Mouse (Mus musculus): ENCODE data around the gene Avpi1. TPM values are rescaled to one million over a fixed set of nuclear protein-coding genes. Genes with fewer than 3 reads are reported as not detected.
A peak's percentile ranks its signal among the peaks of the same experiment; 100 is the strongest.

The Avpi1 gene
- polyA plus RNA-seq, 1 experiment from 2014 or later, result 46.9 TPM

DNA sequence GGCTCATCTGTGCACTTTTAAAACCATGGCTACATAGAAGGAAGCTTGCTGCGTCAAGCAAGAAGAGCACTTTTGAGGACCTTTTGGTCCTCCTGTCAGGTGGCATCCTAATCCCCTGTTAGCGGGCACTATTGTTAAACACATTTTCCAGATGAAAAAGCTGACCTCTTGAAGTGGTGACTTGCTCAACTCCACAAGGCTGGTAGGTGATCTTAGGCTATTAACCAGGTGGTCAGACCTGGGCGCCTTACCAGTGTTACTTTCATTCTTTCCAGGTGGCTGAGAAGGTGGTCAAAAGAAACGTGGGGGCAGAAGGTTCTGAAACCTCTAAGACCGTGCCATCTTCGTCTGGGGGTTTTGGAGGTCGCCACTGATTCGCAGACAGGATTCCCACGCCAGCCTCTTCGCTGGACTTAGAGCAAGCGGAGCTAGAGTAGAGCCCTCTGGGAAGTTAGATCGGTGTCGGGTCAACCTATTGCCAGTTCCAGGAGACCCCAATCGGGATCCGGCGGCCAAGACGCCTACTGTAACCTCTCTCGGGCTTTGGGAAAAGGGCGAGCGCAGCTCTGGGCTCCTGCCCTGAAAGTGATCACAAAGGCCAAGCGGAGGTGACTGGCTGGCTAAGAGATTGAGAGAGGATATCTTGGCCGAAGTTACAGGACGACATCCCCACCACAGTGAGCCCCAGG, 663 bp downstream of the Avpi1 start:
- no peak for ATAC-seq (ENCODE audit: insufficient number of reproducible peaks, insufficient read depth, low FRiP score, low read depth)
- 7% methylated on average over 23 of the region's 23 CpGs for WGBS
- peak overlapping the region; percentile 76 for H3K27ac ChIP-seq (ENCODE audit: low read length)
- H3K9me3 ChIP-seq (ENCODE audit: control insufficient read depth, low read depth, low read length), result no peaks in the 10 kb centered on the region
- H3K4me3 ChIP-seq (ENCODE audit: low read depth, low read length), result peak overlapping the region; percentile 46
- H3K4me2 ChIP-seq (replicated peaks; ENCODE audit: low read depth, low read length), result peak overlapping the region; percentile 91
- peak overlapping the region; percentile 44 for H3K9ac ChIP-seq (replicated peaks; ENCODE audit: low read depth, low read length)
- H3K36me3 ChIP-seq (ENCODE audit: control insufficient read depth, insufficient read depth, low read length), result peaks cover 5% of the 10 kb centered on the region
- H3K4me1 ChIP-seq (ENCODE audit: control insufficient read depth, insufficient read depth, low read length), result peaks cover 4% of the 10 kb centered on the region
- H3K27me3 ChIP-seq (ENCODE audit: control insufficient read depth, insufficient read depth, low read length), result no peaks in the 10 kb centered on the region

DNA sequence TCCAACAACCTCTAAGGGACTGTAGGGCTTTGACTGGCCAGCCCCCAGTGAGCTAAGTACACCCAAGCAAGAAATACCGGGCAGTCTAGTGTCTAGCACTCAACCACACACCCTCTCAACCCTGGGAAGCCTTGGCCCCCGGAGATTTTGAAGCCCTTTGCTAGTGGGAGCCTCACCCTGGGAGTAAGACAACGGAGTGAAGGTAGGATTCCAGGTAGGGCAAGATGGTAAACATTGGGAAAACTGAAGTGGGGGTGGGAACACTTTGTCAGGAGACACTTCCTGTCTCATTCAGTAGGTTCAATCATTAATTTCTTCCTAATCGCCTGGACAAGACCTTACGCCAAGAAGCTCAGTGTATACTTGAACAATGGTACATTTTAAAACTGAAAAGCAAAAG, 1.8 kb downstream of the Avpi1 start:
- Histone ChIP-seq H3K36me3 (ENCODE audit: control insufficient read depth, insufficient read depth, low read length) (peaks cover 16% of the 10 kb centered on the region), H3K4me2 (replicated peaks; ENCODE audit: low read depth, low read length) (peak overlapping the region; percentile 91), H3K9me3 (ENCODE audit: control insufficient read depth, low read depth, low read length) (no peaks in the 10 kb centered on the region), H3K27me3 (ENCODE audit: control insufficient read depth, insufficient read depth, low read length) (no peaks in the 10 kb centered on the region), H3K4me1 (ENCODE audit: control insufficient read depth, insufficient read depth, low read length) (peaks cover 4% of the 10 kb centered on the region), H3K27ac (ENCODE audit: low read length) (no peak overlapping the region), H3K9ac (replicated peaks; ENCODE audit: low read depth, low read length) (no peak overlapping the region), H3K4me3 (ENCODE audit: low read depth, low read length) (peak overlapping the region; percentile 2; the same call in 1 of the 2 replicates)
- ATAC-seq (ENCODE audit: insufficient number of reproducible peaks, insufficient read depth, low FRiP score, low read depth), result no peak
- 68% methylated on average over 5 of the region's 5 CpGs for WGBS

DNA sequence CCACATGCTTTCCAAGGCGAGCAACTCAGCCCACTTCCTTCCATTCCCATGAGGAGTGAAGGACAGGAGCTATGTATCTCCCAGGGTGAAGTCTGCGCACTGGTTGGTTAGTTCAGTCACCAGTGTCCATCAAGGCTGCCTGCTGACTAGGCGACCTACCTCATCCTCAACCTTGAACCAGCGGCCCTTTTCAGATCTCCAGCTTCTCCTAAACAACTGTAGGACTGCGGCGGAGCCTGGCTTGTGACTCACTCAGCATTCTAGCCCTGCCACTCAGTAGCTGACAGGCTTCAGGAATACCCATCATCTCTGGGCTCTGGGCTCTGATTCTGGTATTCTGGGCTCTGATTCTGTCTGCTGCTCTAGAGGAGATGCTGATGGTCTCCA, 2.6 kb downstream of the Avpi1 start:
- Histone ChIP-seq H3K27ac (ENCODE audit: low read length) (no peak overlapping the region), H3K9ac (replicated peaks; ENCODE audit: low read depth, low read length) (no peak overlapping the region), H3K4me1 (ENCODE audit: control insufficient read depth, insufficient read depth, low read length) (peaks cover 4% of the 10 kb centered on the region), H3K36me3 (ENCODE audit: control insufficient read depth, insufficient read depth, low read length) (peaks cover 19% of the 10 kb centered on the region), H3K9me3 (ENCODE audit: control insufficient read depth, low read depth, low read length) (no peaks in the 10 kb centered on the region), H3K27me3 (ENCODE audit: control insufficient read depth, insufficient read depth, low read length) (no peaks in the 10 kb centered on the region), H3K4me2 (replicated peaks; ENCODE audit: low read depth, low read length) (0 out of 2 replicates have a peak overlapping the region, but pooled peaks have one; percentile 91), H3K4me3 (ENCODE audit: low read depth, low read length) (no peak overlapping the region)
- WGBS, result 86% methylated on average over 6 of the region's 6 CpGs
- ATAC-seq (ENCODE audit: insufficient number of reproducible peaks, insufficient read depth, low FRiP score, low read depth), result no peak

DNA sequence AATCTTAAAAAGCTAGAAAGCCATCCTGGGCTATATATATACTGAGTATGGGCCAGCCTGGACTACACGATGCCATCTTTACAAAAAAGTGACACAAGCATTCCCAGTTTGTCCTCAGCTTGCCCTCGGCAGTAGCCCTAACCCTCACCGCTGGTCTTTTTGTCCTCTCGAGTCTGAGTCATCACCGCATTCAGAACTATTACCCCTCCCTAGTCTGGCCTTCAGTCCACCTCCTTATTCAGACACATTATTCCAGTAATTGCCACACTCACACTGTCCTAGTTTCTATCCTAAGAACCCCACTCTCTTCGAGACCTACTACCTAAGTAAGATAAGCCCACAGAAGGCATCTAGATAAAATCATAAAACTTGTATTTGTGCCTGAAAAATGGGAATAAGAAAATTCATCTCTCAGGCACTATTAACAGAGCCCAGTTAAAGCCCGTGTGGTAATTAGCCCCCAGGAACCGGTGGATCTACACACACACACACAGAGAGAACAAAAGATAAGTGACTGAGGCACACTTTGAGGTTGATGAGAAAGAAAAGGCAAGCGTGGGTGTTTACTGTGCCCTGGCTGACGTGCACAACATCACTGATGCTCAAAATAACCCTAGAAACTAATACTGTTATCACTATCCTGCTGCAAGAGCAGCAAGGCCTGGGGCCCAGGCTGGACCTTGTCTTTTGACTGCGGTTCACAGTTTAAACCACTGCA, 3.2 kb downstream of the Avpi1 start:
- H3K27me3 ChIP-seq (ENCODE audit: control insufficient read depth, insufficient read depth, low read length), result no peaks in the 10 kb centered on the region
- H3K4me2 ChIP-seq (replicated peaks; ENCODE audit: low read depth, low read length), result no peak overlapping the region
- no peak overlapping the region for H3K9ac ChIP-seq (replicated peaks; ENCODE audit: low read depth, low read length)
- no peak overlapping the region for H3K27ac ChIP-seq (ENCODE audit: low read length)
- no peak for ATAC-seq (ENCODE audit: insufficient number of reproducible peaks, insufficient read depth, low FRiP score, low read depth)
- no peaks in the 10 kb centered on the region for H3K9me3 ChIP-seq (ENCODE audit: control insufficient read depth, low read depth, low read length)
- no peak overlapping the region for H3K4me3 ChIP-seq (ENCODE audit: low read depth, low read length)
- WGBS, result 77% methylated on average over 11 of the region's 11 CpGs
- peaks cover 4% of the 10 kb centered on the region for H3K4me1 ChIP-seq (ENCODE audit: control insufficient read depth, insufficient read depth, low read length)
- peaks cover 25% of the 10 kb centered on the region for H3K36me3 ChIP-seq (ENCODE audit: control insufficient read depth, insufficient read depth, low read length)

DNA sequence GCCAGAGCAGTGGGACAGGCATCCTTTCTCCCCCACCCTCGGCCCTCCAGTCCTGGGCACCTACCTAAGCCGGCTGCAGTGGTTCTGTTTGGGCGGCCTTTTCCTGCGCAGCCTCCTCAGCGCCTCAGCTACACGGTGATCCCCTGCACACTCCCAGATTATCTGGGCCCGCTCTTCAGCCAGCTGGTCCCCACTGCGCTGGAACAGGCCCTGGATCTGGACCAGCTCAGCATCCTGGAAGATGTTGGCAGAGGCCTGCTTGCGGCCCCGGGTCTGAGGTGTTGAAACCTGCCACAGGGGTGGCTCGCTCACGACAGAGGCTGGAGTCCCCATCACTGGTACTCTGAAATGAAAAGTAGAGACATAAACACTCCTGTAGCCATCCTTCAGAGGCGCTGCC, 4.2 kb downstream of the Avpi1 start:
- H3K9me3 ChIP-seq (ENCODE audit: control insufficient read depth, low read depth, low read length), result no peaks in the 10 kb centered on the region
- H3K9ac ChIP-seq (replicated peaks; ENCODE audit: low read depth, low read length), result no peak overlapping the region
- H3K4me2 ChIP-seq (replicated peaks; ENCODE audit: low read depth, low read length), result no peak overlapping the region
- H3K4me3 ChIP-seq (ENCODE audit: low read depth, low read length), result no peak overlapping the region
- no peak overlapping the region for H3K27ac ChIP-seq (ENCODE audit: low read length)
- H3K36me3 ChIP-seq (ENCODE audit: control insufficient read depth, insufficient read depth, low read length), result peaks cover 34% of the 10 kb centered on the region
- no peaks in the 10 kb centered on the region for H3K27me3 ChIP-seq (ENCODE audit: control insufficient read depth, insufficient read depth, low read length)
- H3K4me1 ChIP-seq (ENCODE audit: control insufficient read depth, insufficient read depth, low read length), result peaks cover 4% of the 10 kb centered on the region
- ATAC-seq (ENCODE audit: insufficient number of reproducible peaks, insufficient read depth, low FRiP score, low read depth), result no peak
- WGBS, result 84% methylated on average over 13 of the region's 13 CpGs

DNA sequence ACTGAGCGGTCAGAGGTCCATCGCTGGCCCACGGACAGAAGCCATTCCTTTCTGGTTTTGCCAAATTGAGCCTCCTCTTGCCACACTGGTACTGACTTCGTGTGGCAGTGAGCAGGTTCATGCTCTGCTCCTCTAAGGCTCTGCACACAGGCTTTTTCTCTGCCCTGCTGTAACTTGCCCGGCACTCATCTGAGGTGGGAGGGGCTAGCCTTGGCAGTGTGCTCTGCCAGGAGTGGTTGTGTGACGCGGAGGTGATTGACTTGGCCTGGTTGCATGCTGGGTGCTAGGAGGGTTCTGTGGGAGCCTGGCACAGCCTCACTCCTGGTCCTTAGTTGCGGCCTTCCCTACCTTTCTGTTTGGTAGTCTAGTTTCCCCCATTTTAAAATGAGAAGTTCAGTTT, 8.4 kb downstream of the Avpi1 start:
- no peak for ATAC-seq (ENCODE audit: insufficient number of reproducible peaks, insufficient read depth, low FRiP score, low read depth)
- WGBS, result 90% methylated on average over 8 of the region's 8 CpGs
- Histone ChIP-seq H3K4me2 (replicated peaks; ENCODE audit: low read depth, low read length) (no peak overlapping the region), H3K27me3 (ENCODE audit: control insufficient read depth, insufficient read depth, low read length) (no peaks in the 10 kb centered on the region), H3K9ac (replicated peaks; ENCODE audit: low read depth, low read length) (no peak overlapping the region), H3K4me3 (ENCODE audit: low read depth, low read length) (no peak overlapping the region), H3K9me3 (ENCODE audit: control insufficient read depth, low read depth, low read length) (no peaks in the 10 kb centered on the region), H3K27ac (ENCODE audit: low read length) (no peak overlapping the region), H3K4me1 (ENCODE audit: control insufficient read depth, insufficient read depth, low read length) (no peaks in the 10 kb centered on the region), H3K36me3 (ENCODE audit: control insufficient read depth, insufficient read depth, low read length) (peaks cover 45% of the 10 kb centered on the region)

DNA sequence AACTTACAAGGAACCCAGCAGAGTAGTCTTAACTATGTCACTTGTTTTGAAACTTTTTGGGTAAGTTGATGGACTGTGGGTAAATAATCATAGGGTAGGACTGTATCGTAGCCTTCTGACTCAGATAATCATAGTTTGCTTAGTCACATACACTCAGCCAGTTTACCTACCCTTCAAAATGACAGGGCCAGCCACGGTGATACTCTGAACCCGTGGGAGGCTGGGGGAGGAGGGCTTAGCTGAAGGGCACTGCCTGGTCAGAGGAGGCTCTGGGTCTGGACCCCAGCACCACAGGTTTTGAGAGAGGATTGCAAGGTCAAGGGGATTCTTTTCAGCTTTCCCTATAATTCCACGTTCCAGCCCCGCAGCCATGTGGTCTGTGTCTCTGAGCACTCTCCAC, 10.3 kb downstream of the Avpi1 start:
- no peak overlapping the region for H3K4me2 ChIP-seq (replicated peaks; ENCODE audit: low read depth, low read length)
- H3K9ac ChIP-seq (replicated peaks; ENCODE audit: low read depth, low read length), result no peak overlapping the region
- H3K9me3 ChIP-seq (ENCODE audit: control insufficient read depth, low read depth, low read length), result no peaks in the 10 kb centered on the region
- ATAC-seq (ENCODE audit: insufficient number of reproducible peaks, insufficient read depth, low FRiP score, low read depth), result no peak
- H3K27ac ChIP-seq (ENCODE audit: low read length), result no peak overlapping the region
- H3K4me1 ChIP-seq (ENCODE audit: control insufficient read depth, insufficient read depth, low read length), result no peaks in the 10 kb centered on the region
- H3K4me3 ChIP-seq (ENCODE audit: low read depth, low read length), result no peak overlapping the region
- H3K27me3 ChIP-seq (ENCODE audit: control insufficient read depth, insufficient read depth, low read length), result no peaks in the 10 kb centered on the region
- 75% methylated on average over 5 of the region's 5 CpGs for WGBS
- H3K36me3 ChIP-seq (ENCODE audit: control insufficient read depth, insufficient read depth, low read length), result peaks cover 55% of the 10 kb centered on the region

DNA sequence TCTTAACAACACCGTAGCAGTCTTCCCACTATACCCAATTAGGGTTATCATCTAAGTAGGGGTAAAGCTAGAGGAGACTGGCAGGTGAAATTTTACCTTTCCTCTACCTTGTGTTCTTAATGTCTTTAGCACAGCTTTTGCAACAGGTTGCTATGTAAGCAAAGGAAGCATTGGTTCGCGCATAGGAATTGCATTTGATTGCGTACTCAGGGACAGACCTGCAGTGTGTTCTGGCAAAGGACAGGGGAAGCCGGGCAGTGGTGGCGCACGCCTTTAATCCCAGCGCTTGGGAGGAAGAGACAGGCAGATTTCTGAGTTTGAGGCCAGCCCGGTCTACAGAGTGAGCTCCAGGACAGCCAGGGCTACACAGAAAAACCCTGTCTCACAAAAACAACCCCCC, 10.7 kb downstream of the Avpi1 start:
- no peak for ATAC-seq (ENCODE audit: insufficient number of reproducible peaks, insufficient read depth, low FRiP score, low read depth)
- H3K4me1 ChIP-seq (ENCODE audit: control insufficient read depth, insufficient read depth, low read length), result no peaks in the 10 kb centered on the region
- no peaks in the 10 kb centered on the region for H3K27me3 ChIP-seq (ENCODE audit: control insufficient read depth, insufficient read depth, low read length)
- H3K4me2 ChIP-seq (replicated peaks; ENCODE audit: low read depth, low read length), result no peak overlapping the region
- H3K36me3 ChIP-seq (ENCODE audit: control insufficient read depth, insufficient read depth, low read length), result peaks cover 53% of the 10 kb centered on the region
- H3K9me3 ChIP-seq (ENCODE audit: control insufficient read depth, low read depth, low read length), result no peaks in the 10 kb centered on the region
- 92% methylated on average over 9 of the region's 9 CpGs for WGBS
- no peak overlapping the region for H3K9ac ChIP-seq (replicated peaks; ENCODE audit: low read depth, low read length)
- H3K27ac ChIP-seq (ENCODE audit: low read length), result no peak overlapping the region
- H3K4me3 ChIP-seq (ENCODE audit: low read depth, low read length), result no peak overlapping the region
